Comparison of ENCODE assay signal across 8 mouse cellular contexts in genomic region chr1:78419593-78419992, GRCm38 (mm10).
DNase-seq lines count a peak whose midpoint lies in the region; TF ChIP-seq lines count a peak whose summit lies in the region.

No protein-coding gene starts in this region.

- TF ChIP-seq EP300 in ES-Bruce4 (IDR thresholded peaks at IDR 0.05; ENCODE audit: insufficient read depth, low read depth, low read length): no peak

- H3K4me1 ChIP-seq in ES-Bruce4 (ENCODE audit: control insufficient read depth, insufficient read depth, low read length): peaks cover 2% of the 10 kb centered on the region
- no peaks in the 10 kb centered on the region for H3K4me1 ChIP-seq in embryonic fibroblast, embryonic 13.5 days (ENCODE audit: control insufficient read depth, insufficient read depth, low read length)
- peaks cover 2% of the 10 kb centered on the region; the same call in 1 of the 2 replicates for H3K4me1 ChIP-seq in lung, adult 2 months (ENCODE audit: control insufficient read depth, insufficient read depth, low read length)

- peaks cover 9% of the 10 kb centered on the region for H3K36me3 ChIP-seq in ES-Bruce4 (ENCODE audit: control insufficient read depth, insufficient read depth, low read length, poor library complexity, severe bottlenecking)

- DNase-seq in brain, adult 2 months (ENCODE audit: low read depth, low spot score): peak; percentile 84
- DNase-seq in heart, postnatal 4 days: peak; percentile 91
- peak; percentile 70 for DNase-seq in layer of hippocampus, adult 11-12 months (ENCODE audit: low spot score)
- peak; percentile 76 for DNase-seq in lung, adult 2 months
- peak; percentile 75 for DNase-seq in ovary, postnatal 10 days (ENCODE audit: low spot score)
- DNase-seq in thymus, postnatal 4 days: peak; percentile 74

- no peak overlapping the region for H3K9ac ChIP-seq in ES-Bruce4 (ENCODE audit: low read depth, poor library complexity, severe bottlenecking)

- no peak overlapping the region for H3K27ac ChIP-seq in ES-Bruce4 (ENCODE audit: insufficient read depth, low read length)
- H3K27ac ChIP-seq in embryonic fibroblast, embryonic 13.5 days (ENCODE audit: insufficient read depth, low read length): no peak overlapping the region

- no peaks in the 10 kb centered on the region for H3K27me3 ChIP-seq in ES-Bruce4 (ENCODE audit: control insufficient read depth, insufficient read depth, low read length, poor library complexity, severe bottlenecking)

- peak; percentile 61 for TF ChIP-seq CTCF in ES-Bruce4 (IDR thresholded peaks at IDR 0.05; ENCODE audit: low read depth, low read length)
- peak; percentile 58 for TF ChIP-seq CTCF in embryonic fibroblast, embryonic 13.5 days (IDR thresholded peaks at IDR 0.05; ENCODE audit: borderline replicate concordance, insufficient read depth, low read length)
- peak; percentile 73 for TF ChIP-seq CTCF in lung, adult 2 months (IDR thresholded peaks at IDR 0.05; ENCODE audit: insufficient read depth, low read length)

- TF ChIP-seq POLR2A in ES-Bruce4 (IDR thresholded peaks at IDR 0.05; ENCODE audit: insufficient read depth, low read length): no peak
- TF ChIP-seq POLR2A in embryonic fibroblast, embryonic 13.5 days (IDR thresholded peaks at IDR 0.05; ENCODE audit: low read depth, low read length): no peak
- no peak for TF ChIP-seq POLR2A in lung, adult 2 months (IDR thresholded peaks at IDR 0.05; ENCODE audit: borderline replicate concordance, extremely low read depth, low read depth, low read length)

- WGBS in lung, adult 2 months: 53% methylated on average over 4 of the region's 4 CpGs

- no peak overlapping the region for H3K4me3 ChIP-seq in ES-Bruce4 (ENCODE audit: low read depth, low read length)
- no peak overlapping the region for H3K4me3 ChIP-seq in embryonic fibroblast, embryonic 13.5 days (ENCODE audit: insufficient read depth, low read length)
- no peak overlapping the region for H3K4me3 ChIP-seq in lung, adult 2 months (replicated peaks; ENCODE audit: extremely low read depth, low read depth, low read length)

- no peaks in the 10 kb centered on the region for H3K9me3 ChIP-seq in ES-Bruce4 (replicated peaks; ENCODE audit: control insufficient read depth, insufficient read depth, low read length, poor library complexity, severe bottlenecking)
